Comparison of ENCODE assay signal across 8 mouse cellular contexts in genomic region chr13:47106580-47106888, GRCm38 (mm10). TPM values are rescaled to one million over a fixed set of nuclear protein-coding genes. Genes with fewer than 3 reads are reported as not detected.
DNase-seq lines count a peak whose midpoint lies in the region; ATAC-seq and TF ChIP-seq lines count a peak whose summit lies in the region.

No protein-coding gene starts in this region.

- peak; percentile 31 for ATAC-seq in embryonic facial prominence, embryonic 11.5 days (replicated peaks; ENCODE audit: insufficient number of reproducible peaks, low FRiP score, low TSS enrichment, low read depth)
- ATAC-seq in intestine, embryonic 14.5 days (replicated peaks; ENCODE audit: low FRiP score, low TSS enrichment, low read depth) = peak; percentile 18; the same call in 1 of the 2 replicates

- no peak for DNase-seq in left cerebral cortex, adult 2 months (ENCODE audit: extremely low spot score in 1 of 2, low spot score in 2 of 2)
- no peak for DNase-seq in left cerebral cortex, adult 11 months (ENCODE audit: low spot score)
- no peak for DNase-seq in embryonic facial prominence, embryonic 11.5 days (ENCODE audit: low spot score)
- no peak for DNase-seq in intestine, embryonic 14.5 days (ENCODE audit: low spot score)
- DNase-seq in naive thymus-derived CD4-positive, alpha-beta T cell, adult 2 months (ENCODE audit: low read depth) = peak; percentile 68
- DNase-seq in urinary bladder, adult 18-20 months (ENCODE audit: low spot score in 2 of 2) = no peak
- DNase-seq in layer of hippocampus, adult 11-12 months (ENCODE audit: low spot score) = no peak
- no peak for DNase-seq in cerebellum, adult 11-12 months

- peaks cover 2% of the 10 kb centered on the region; the same call in 1 of the 2 replicates for H3K4me1 ChIP-seq in embryonic facial prominence, embryonic 11.5 days (ENCODE audit: control insufficient read depth, insufficient read depth, low read length)
- peaks cover 16% of the 10 kb centered on the region for H3K4me1 ChIP-seq in intestine, embryonic 14.5 days (replicated peaks; ENCODE audit: control insufficient read depth, insufficient read depth, low read length)

- peak overlapping the region; percentile 89 for H3K4me3 ChIP-seq in left cerebral cortex, adult 2 months
- H3K4me3 ChIP-seq in embryonic facial prominence, embryonic 11.5 days (ENCODE audit: low read depth, low read length) = peak overlapping the region; percentile 96
- H3K4me3 ChIP-seq in intestine, embryonic 14.5 days (ENCODE audit: low read depth, low read length) = peak overlapping the region; percentile 90

- intact Hi-C loops in left cerebral cortex, adult 2 months (cut with DNase I) = loop anchor here (5.0 kb wide), 3 partner anchors 41 to 1156 kb away; partner anchors contain the start of gene Id4

- H3K4me2 ChIP-seq in embryonic facial prominence, embryonic 11.5 days (ENCODE audit: low read depth, low read length) = peak overlapping the region; percentile 64
- H3K4me2 ChIP-seq in intestine, embryonic 14.5 days (ENCODE audit: low read length) = peak overlapping the region; percentile 70

- H3K27ac ChIP-seq in left cerebral cortex, adult 2 months = peak overlapping the region; percentile 82
- H3K27ac ChIP-seq in embryonic facial prominence, embryonic 11.5 days (replicated peaks; ENCODE audit: low read depth, low read length) = peak overlapping the region; percentile 100
- peak overlapping the region; percentile 100 for H3K27ac ChIP-seq in intestine, embryonic 14.5 days (ENCODE audit: low read depth)

- no peaks in the 10 kb centered on the region for H3K27me3 ChIP-seq in embryonic facial prominence, embryonic 11.5 days (ENCODE audit: control insufficient read depth, insufficient read depth, low read length)
- H3K27me3 ChIP-seq in intestine, embryonic 14.5 days (replicated peaks; ENCODE audit: control insufficient read depth, insufficient read depth, low read length) = no peaks in the 10 kb centered on the region

- H3K36me3 ChIP-seq in embryonic facial prominence, embryonic 11.5 days (replicated peaks; ENCODE audit: control insufficient read depth, insufficient read depth, low read depth, low read length) = no peaks in the 10 kb centered on the region
- H3K36me3 ChIP-seq in intestine, embryonic 14.5 days (ENCODE audit: control insufficient read depth, insufficient read depth, low read length) = peaks cover 16% of the 10 kb centered on the region

- under 1% methylated on average over 20 of the region's 20 CpGs for WGBS in embryonic facial prominence, embryonic 11.5 days
- WGBS in intestine, embryonic 14.5 days = under 1% methylated on average over 20 of the region's 20 CpGs

- H3K9ac ChIP-seq in embryonic facial prominence, embryonic 11.5 days (replicated peaks; ENCODE audit: low read length) = peak overlapping the region; percentile 99
- H3K9ac ChIP-seq in intestine, embryonic 14.5 days (ENCODE audit: low read length) = peak overlapping the region; percentile 95

- TF ChIP-seq CTCF in left cerebral cortex, adult 2 months (IDR thresholded peaks at IDR 0.05) = no peak

- H3K9me3 ChIP-seq in embryonic facial prominence, embryonic 11.5 days (replicated peaks; ENCODE audit: control insufficient read depth, low read length) = no peaks in the 10 kb centered on the region
- H3K9me3 ChIP-seq in intestine, embryonic 14.5 days (ENCODE audit: control insufficient read depth, low read length) = no peaks in the 10 kb centered on the region

RNA-seq across cellular contexts. Expression of gene Dek, which starts 0.5 kb away (rescaled TPM):
- total RNA-seq in left cerebral cortex, adult 2 months (2021) = 10 to 100 TPM; 48.3 to 51.2 TPM
- 314 and 345 TPM in 2 replicates for polyA plus RNA-seq in embryonic facial prominence, embryonic 11.5 days (2014; fragmentation: Nextera tagmentation; extraction: Ambion mirVana)
- polyA plus RNA-seq in intestine, embryonic 14.5 days (2014; fragmentation: Nextera tagmentation; extraction: Ambion mirVana) = 217 and 226 TPM in 2 replicates

RNA-seq across cellular contexts. Expression of gene Rnf144b, which starts 15.9 kb away (rescaled TPM):
- total RNA-seq in left cerebral cortex, adult 2 months (2021) = 10 to 100 TPM; 20.7 to 25.9 TPM
- polyA plus RNA-seq in embryonic facial prominence, embryonic 11.5 days (2014; fragmentation: Nextera tagmentation; extraction: Ambion mirVana) = 1.5 and 1.7 TPM in 2 replicates
- 1.2 and 1.8 TPM in 2 replicates for polyA plus RNA-seq in intestine, embryonic 14.5 days (2014; fragmentation: Nextera tagmentation; extraction: Ambion mirVana)
